In the genomic region with DNA sequence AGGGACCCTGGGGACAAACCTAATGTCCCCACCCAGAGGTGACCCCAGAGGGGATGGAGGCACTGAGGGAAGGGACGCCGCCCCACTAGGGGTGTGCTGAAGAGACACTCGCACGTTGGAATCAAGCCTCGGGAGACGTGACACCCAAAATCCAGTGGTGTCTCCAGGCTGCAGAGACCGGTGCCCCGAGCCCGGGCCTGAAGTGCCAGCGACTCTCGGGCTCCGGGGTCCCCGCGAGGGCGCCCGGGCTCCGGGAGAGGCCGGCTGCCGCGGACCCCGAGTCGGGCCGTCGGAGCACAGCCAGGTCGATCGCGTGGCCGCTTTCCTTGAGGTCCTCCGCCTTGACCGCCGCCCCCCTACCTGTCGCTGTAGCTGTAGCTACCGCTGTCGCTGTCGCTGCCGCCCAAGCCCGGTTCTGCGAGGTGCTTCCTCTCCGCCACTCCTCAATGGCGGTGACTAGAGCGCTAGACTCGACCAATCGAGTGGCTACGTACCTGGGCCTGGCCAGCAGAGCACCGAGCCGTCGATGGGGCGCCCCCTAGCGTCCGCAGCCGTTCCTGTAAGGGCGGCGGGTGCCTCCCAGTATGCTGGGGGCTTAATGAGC, we compare ENCODE assay signal across 1 mouse cellular context.
A peak's percentile ranks its signal among the peaks of the same experiment; 100 is the strongest.
TF ChIP-seq lines count a peak whose summit lies in the region.

A gene (minus strand): TSS at position 447 of the 604 bp plus-strand sequence.

TF ChIP-seq in CH12.LX, 34 proteins besides CTCF, POLR2A, EP300 and RAD21 (continued from another document):
- 0 out of 2 replicates have a peak, but pooled peaks have one; percentile 55 for TF ChIP-seq TBP (conservative IDR thresholded peaks at IDR 0.05; ENCODE audit: low read depth, low read length)
- no peak for TF ChIP-seq MYC (IDR thresholded peaks at IDR 0.05; ENCODE audit: low read depth, low read length)
- TF ChIP-seq NRF1 (IDR thresholded peaks at IDR 0.05; ENCODE audit: low read depth, low read length) = peak; percentile 60
- TF ChIP-seq CHD2 (IDR thresholded peaks at IDR 0.05; ENCODE audit: low read length) = no peak
- TF ChIP-seq CHD1 (IDR thresholded peaks at IDR 0.05; ENCODE audit: low read depth, low read length) = no peak
- no peak; the same call in 1 of the 2 replicates for TF ChIP-seq BHLHE40 (IDR thresholded peaks at IDR 0.05; ENCODE audit: low read depth, low read length)
- no peak for TF ChIP-seq JUN (IDR thresholded peaks at IDR 0.05; ENCODE audit: insufficient read depth, low read depth, low read length)
- no peak for TF ChIP-seq PAX5 (IDR thresholded peaks at IDR 0.05; ENCODE audit: low read length)
- TF ChIP-seq TCF12 (IDR thresholded peaks at IDR 0.05; ENCODE audit: low read depth, low read length) = peak; percentile 84
- TF ChIP-seq USF1 (IDR thresholded peaks at IDR 0.05; ENCODE audit: low read depth, low read length) = no peak
- peak; percentile 82; the same call in 1 of the 2 replicates for TF ChIP-seq KAT2A (IDR thresholded peaks at IDR 0.05; ENCODE audit: insufficient replicate concordance, low read length)
- peak; percentile 77; the same call in 1 of the 2 replicates for TF ChIP-seq UBTF (IDR thresholded peaks at IDR 0.05; ENCODE audit: low read depth, low read length)
- TF ChIP-seq GABPA (IDR thresholded peaks at IDR 0.05; ENCODE audit: insufficient replicate concordance, low read depth, low read length) = peak; percentile 41; the same call in 1 of the 2 replicates
- peak; percentile 99 for TF ChIP-seq SIN3A (IDR thresholded peaks at IDR 0.05; ENCODE audit: low read length)
- TF ChIP-seq ZKSCAN1 (IDR thresholded peaks at IDR 0.05; ENCODE audit: borderline replicate concordance, low read depth, low read length) = no peak
- TF ChIP-seq MEF2A (IDR thresholded peaks at IDR 0.05; ENCODE audit: borderline replicate concordance, low read depth, low read length) = peak; percentile 76
- TF ChIP-seq ETS1 (conservative IDR thresholded peaks at IDR 0.05; ENCODE audit: low read depth, low read length) = no peak
- no peak for TF ChIP-seq POLR2AphosphoS2 (IDR thresholded peaks at IDR 0.05; ENCODE audit: low read depth, low read length)
- TF ChIP-seq E2F4 (IDR thresholded peaks at IDR 0.05; ENCODE audit: insufficient replicate concordance, low read depth, low read length) = no peak
